Mouse (Mus musculus): ENCODE data around the gene Kcnk4. TPM values are rescaled to one million over a fixed set of nuclear protein-coding genes. Genes with fewer than 3 reads are reported as not detected.

The Kcnk4 gene
- polyA plus RNA-seq, 1 experiment from 2014 or later, result 0.18 TPM

- ATAC-seq (replicated peaks; ENCODE audit: low FRiP score), result peak; percentile 73
- Histone ChIP-seq H3K4me2 (peak overlapping the region; percentile 98), H3K36me3 (ENCODE audit: control insufficient read depth, insufficient read depth, low read length) (peaks cover 10% of the 10 kb centered on the region; the same call in 1 of the 2 replicates), H3K4me3 (ENCODE audit: low read depth, low read length) (peak overlapping the region; percentile 64), H3K27ac (ENCODE audit: low read depth, low read length) (peak overlapping the region; percentile 98), H3K27me3 (replicated peaks; ENCODE audit: control insufficient read depth, insufficient read depth, low read length) (no peaks in the 10 kb centered on the region), H3K9me3 (ENCODE audit: control insufficient read depth, low read length) (no peaks in the 10 kb centered on the region), H3K9ac (ENCODE audit: low read depth, low read length) (peak overlapping the region; percentile 89), H3K4me1 (replicated peaks; ENCODE audit: control insufficient read depth, insufficient read depth, low read length) (peaks cover 27% of the 10 kb centered on the region)
- DNase-seq (ENCODE audit: low spot score), result peak; percentile 87
- WGBS, result 0% methylated on average over 35 of the region's 35 CpGs
These were observed 17.2 kb upstream of the Kcnk4 start for GRCm38 (mm10) chr19:6951381-6951968.

- peak overlapping the region; percentile 98 for H3K27ac ChIP-seq (ENCODE audit: low read depth, low read length)
- peaks cover 27% of the 10 kb centered on the region for H3K4me1 ChIP-seq (replicated peaks; ENCODE audit: control insufficient read depth, insufficient read depth, low read length)
- no peaks in the 10 kb centered on the region for H3K9me3 ChIP-seq (ENCODE audit: control insufficient read depth, low read length)
- H3K4me3 ChIP-seq (ENCODE audit: low read depth, low read length), result peak overlapping the region; percentile 64
- H3K27me3 ChIP-seq (replicated peaks; ENCODE audit: control insufficient read depth, insufficient read depth, low read length), result no peaks in the 10 kb centered on the region
- under 1% methylated on average over 28 of the region's 28 CpGs for WGBS
- DNase-seq (ENCODE audit: low spot score), result peak; percentile 71
- peaks cover 10% of the 10 kb centered on the region; the same call in 1 of the 2 replicates for H3K36me3 ChIP-seq (ENCODE audit: control insufficient read depth, insufficient read depth, low read length)
- H3K4me2 ChIP-seq, result peak overlapping the region; percentile 98
- peak overlapping the region; percentile 89 for H3K9ac ChIP-seq (ENCODE audit: low read depth, low read length)
- ATAC-seq (replicated peaks; ENCODE audit: low FRiP score), result peak; percentile 34
These were observed 16.4 kb upstream of the Kcnk4 start for GRCm38 (mm10) chr19:6950613-6951153.

GRCm38 (mm10) chr19:6949951-6950350, 15.6 kb upstream of the Kcnk4 start:
- 62% methylated on average over 5 of the region's 5 CpGs for WGBS

GRCm38 (mm10) chr19:6949532-6949931, 15.2 kb upstream of the Kcnk4 start:
- 88% methylated on average over 5 of the region's 5 CpGs for WGBS

More at GRCm38 (mm10) chr19:6949951-6950350, 15.6 kb upstream of the Kcnk4 start:
- H3K9me3 ChIP-seq (ENCODE audit: control insufficient read depth, low read length), result no peaks in the 10 kb centered on the region
- H3K4me1 ChIP-seq (replicated peaks; ENCODE audit: control insufficient read depth, insufficient read depth, low read length), result peaks cover 27% of the 10 kb centered on the region
- H3K4me2 ChIP-seq, result peak overlapping the region; percentile 98
- H3K27ac ChIP-seq (ENCODE audit: low read depth, low read length), result no peak overlapping the region
- peak overlapping the region; percentile 64 for H3K4me3 ChIP-seq (ENCODE audit: low read depth, low read length)
- H3K36me3 ChIP-seq (ENCODE audit: control insufficient read depth, insufficient read depth, low read length), result peaks cover 9% of the 10 kb centered on the region; the same call in 1 of the 2 replicates
- H3K9ac ChIP-seq (ENCODE audit: low read depth, low read length), result peak overlapping the region; percentile 89
- no peaks in the 10 kb centered on the region for H3K27me3 ChIP-seq (replicated peaks; ENCODE audit: control insufficient read depth, insufficient read depth, low read length)
- no peak for DNase-seq (ENCODE audit: low spot score)
- no peak for ATAC-seq (replicated peaks; ENCODE audit: low FRiP score)

GRCm38 (mm10) chr19:6948186-6948585, 13.9 kb upstream of the Kcnk4 start:
- 83% methylated on average over 4 of the region's 4 CpGs for WGBS
- no peak overlapping the region for H3K4me2 ChIP-seq
- 0 out of 2 replicates have a peak, but pooled peaks cover 3% of the 10 kb centered on the region for H3K36me3 ChIP-seq (ENCODE audit: control insufficient read depth, insufficient read depth, low read length)
- H3K27me3 ChIP-seq (replicated peaks; ENCODE audit: control insufficient read depth, insufficient read depth, low read length), result no peaks in the 10 kb centered on the region
- peaks cover 26% of the 10 kb centered on the region for H3K4me1 ChIP-seq (replicated peaks; ENCODE audit: control insufficient read depth, insufficient read depth, low read length)
- H3K9ac ChIP-seq (ENCODE audit: low read depth, low read length), result no peak overlapping the region
- no peak overlapping the region for H3K27ac ChIP-seq (ENCODE audit: low read depth, low read length)
- H3K4me3 ChIP-seq (ENCODE audit: low read depth, low read length), result no peak overlapping the region
- ATAC-seq (replicated peaks; ENCODE audit: low FRiP score) (no peak), DNase-seq (ENCODE audit: low spot score) (no peak)
- no peaks in the 10 kb centered on the region for H3K9me3 ChIP-seq (ENCODE audit: control insufficient read depth, low read length)

More at GRCm38 (mm10) chr19:6949532-6949931, 15.2 kb upstream of the Kcnk4 start:
- ATAC-seq (replicated peaks; ENCODE audit: low FRiP score) (no peak), DNase-seq (ENCODE audit: low spot score) (no peak)
- peaks cover 6% of the 10 kb centered on the region; the same call in 1 of the 2 replicates for H3K36me3 ChIP-seq (ENCODE audit: control insufficient read depth, insufficient read depth, low read length)
- H3K4me3 ChIP-seq (ENCODE audit: low read depth, low read length), result no peak overlapping the region
- no peaks in the 10 kb centered on the region for H3K9me3 ChIP-seq (ENCODE audit: control insufficient read depth, low read length)
- 0 out of 2 replicates have a peak overlapping the region, but pooled peaks have one; percentile 1 for H3K9ac ChIP-seq (ENCODE audit: low read depth, low read length)
- H3K27me3 ChIP-seq (replicated peaks; ENCODE audit: control insufficient read depth, insufficient read depth, low read length), result no peaks in the 10 kb centered on the region
- peaks cover 27% of the 10 kb centered on the region for H3K4me1 ChIP-seq (replicated peaks; ENCODE audit: control insufficient read depth, insufficient read depth, low read length)
- H3K4me2 ChIP-seq, result peak overlapping the region; percentile 98
- no peak overlapping the region for H3K27ac ChIP-seq (ENCODE audit: low read depth, low read length)

GRCm38 (mm10) chr19:6947742-6948141, 13.4 kb upstream of the Kcnk4 start:
- H3K27ac ChIP-seq (ENCODE audit: low read depth, low read length), result no peak overlapping the region
- 0 out of 2 replicates have a peak, but pooled peaks cover 3% of the 10 kb centered on the region for H3K36me3 ChIP-seq (ENCODE audit: control insufficient read depth, insufficient read depth, low read length)
- H3K9me3 ChIP-seq (ENCODE audit: control insufficient read depth, low read length), result no peaks in the 10 kb centered on the region
- no peaks in the 10 kb centered on the region for H3K27me3 ChIP-seq (replicated peaks; ENCODE audit: control insufficient read depth, insufficient read depth, low read length)
- WGBS, result 56% methylated on average over 4 of the region's 4 CpGs
- DNase-seq (ENCODE audit: low spot score) (no peak), ATAC-seq (replicated peaks; ENCODE audit: low FRiP score) (no peak)
- no peak overlapping the region for H3K4me2 ChIP-seq
- peaks cover 26% of the 10 kb centered on the region for H3K4me1 ChIP-seq (replicated peaks; ENCODE audit: control insufficient read depth, insufficient read depth, low read length)
- H3K4me3 ChIP-seq (ENCODE audit: low read depth, low read length), result no peak overlapping the region
- H3K9ac ChIP-seq (ENCODE audit: low read depth, low read length), result no peak overlapping the region

- no peak overlapping the region for H3K4me2 ChIP-seq
- DNase-seq (ENCODE audit: low spot score) (no peak), ATAC-seq (replicated peaks; ENCODE audit: low FRiP score) (no peak)
- 0 out of 2 replicates have a peak, but pooled peaks cover 3% of the 10 kb centered on the region for H3K36me3 ChIP-seq (ENCODE audit: control insufficient read depth, insufficient read depth, low read length)
- H3K9ac ChIP-seq (ENCODE audit: low read depth, low read length), result no peak overlapping the region
- no peaks in the 10 kb centered on the region for H3K27me3 ChIP-seq (replicated peaks; ENCODE audit: control insufficient read depth, insufficient read depth, low read length)
- peaks cover 16% of the 10 kb centered on the region for H3K4me1 ChIP-seq (replicated peaks; ENCODE audit: control insufficient read depth, insufficient read depth, low read length)
- H3K27ac ChIP-seq (ENCODE audit: low read depth, low read length), result no peak overlapping the region
- H3K4me3 ChIP-seq (ENCODE audit: low read depth, low read length), result no peak overlapping the region
- WGBS, result 88% methylated on average over 6 of the region's 6 CpGs
- H3K9me3 ChIP-seq (ENCODE audit: control insufficient read depth, low read length), result no peaks in the 10 kb centered on the region
These were observed 9.4 kb upstream of the Kcnk4 start for GRCm38 (mm10) chr19:6943709-6944108.

GRCm38 (mm10) chr19:6942764-6943163, 8.4 kb upstream of the Kcnk4 start:
- peak overlapping the region; percentile 96 for H3K4me2 ChIP-seq
- H3K9me3 ChIP-seq (ENCODE audit: control insufficient read depth, low read length), result no peaks in the 10 kb centered on the region
- H3K4me3 ChIP-seq (ENCODE audit: low read depth, low read length), result peak overlapping the region; percentile 70
- peak overlapping the region; percentile 83 for H3K9ac ChIP-seq (ENCODE audit: low read depth, low read length)
- peaks cover 16% of the 10 kb centered on the region for H3K4me1 ChIP-seq (replicated peaks; ENCODE audit: control insufficient read depth, insufficient read depth, low read length)
- DNase-seq (ENCODE audit: low spot score) (no peak), ATAC-seq (replicated peaks; ENCODE audit: low FRiP score) (peak; percentile 11; the same call in 1 of the 2 replicates)
- peak overlapping the region; percentile 87 for H3K27ac ChIP-seq (ENCODE audit: low read depth, low read length)
- no peaks in the 10 kb centered on the region for H3K27me3 ChIP-seq (replicated peaks; ENCODE audit: control insufficient read depth, insufficient read depth, low read length)
- 0 out of 2 replicates have a peak, but pooled peaks cover 3% of the 10 kb centered on the region for H3K36me3 ChIP-seq (ENCODE audit: control insufficient read depth, insufficient read depth, low read length)
- 25% methylated on average over 5 of the region's 5 CpGs for WGBS

Measured in liver, embryonic 11.5 days (tissue).